Mouse (Mus musculus): ENCODE results near the gene Atg4c.

The Atg4c gene

GRCm38 (mm10) chr4:99193810-99194582, at the start of gene Atg4c:
Gene Atg4c, plus strand, starts transcription at chr4:99193934.
- DNase-seq (ENCODE audit: low spot score in 2 of 2) = peak; percentile 40 to 55

- no peak for DNase-seq (ENCODE audit: low spot score in 2 of 2)
Observed at GRCm38 (mm10) chr4:99151434-99151833, 42.3 kb upstream of the Atg4c start.

- no peak for DNase-seq (ENCODE audit: low spot score in 2 of 2)
Observed at GRCm38 (mm10) chr4:99151885-99152558, 41.7 kb upstream of the Atg4c start.

DNA sequence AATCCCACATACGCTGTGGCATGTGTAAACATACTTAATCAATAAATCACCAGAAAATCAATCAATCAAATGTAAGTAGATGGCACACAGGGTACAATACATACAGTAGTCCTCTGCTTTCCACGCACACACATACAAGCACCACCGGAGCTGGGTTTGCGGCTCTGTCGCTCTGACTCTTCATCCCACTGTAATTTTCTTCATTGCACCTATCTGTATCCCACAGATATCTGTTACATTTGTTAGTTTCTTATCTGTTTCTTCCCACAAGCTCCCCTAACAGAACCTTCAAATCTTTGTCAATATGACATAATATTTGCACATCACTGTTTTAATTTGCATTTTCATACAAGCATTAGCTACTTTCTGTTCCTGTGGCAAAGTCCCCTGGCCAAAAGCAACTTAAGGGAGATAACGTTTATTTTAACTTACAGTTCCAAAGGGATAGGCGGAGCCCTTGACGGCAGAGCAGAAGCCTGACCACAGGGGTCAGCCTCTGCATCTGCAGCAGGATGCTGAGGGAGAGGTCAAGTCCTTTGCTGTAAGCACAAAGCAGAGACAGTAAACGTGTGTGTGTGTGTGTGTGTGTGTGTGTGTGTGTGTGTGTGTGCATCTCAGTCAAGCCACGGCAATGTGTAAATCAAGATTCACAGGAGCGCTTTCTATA, 37.0 kb upstream of the Atg4c start:
- no peak for DNase-seq (ENCODE audit: low spot score in 2 of 2)

DNA sequence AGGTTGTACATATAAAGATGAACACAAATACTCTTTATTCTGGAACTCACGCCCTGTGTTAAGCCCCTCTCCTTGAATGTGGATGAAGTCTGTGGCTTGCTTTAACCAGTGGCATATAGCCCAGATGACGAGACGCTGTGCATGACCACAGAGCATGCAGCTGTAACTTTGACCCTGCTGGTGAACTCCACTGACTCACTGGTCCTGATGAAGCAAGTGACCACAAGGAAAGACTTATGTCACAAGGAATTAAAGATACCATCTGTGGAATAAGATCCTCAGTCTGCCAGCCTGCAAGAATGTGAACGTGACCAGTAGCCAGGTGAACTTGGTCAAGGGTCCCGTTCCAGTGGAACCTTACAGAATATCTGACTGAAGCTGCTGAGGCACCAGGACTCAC, 35.2 kb upstream of the Atg4c start:
- no peak for DNase-seq (ENCODE audit: low spot score in 2 of 2)

- DNase-seq (ENCODE audit: low spot score in 2 of 2) = no peak
Observed at GRCm38 (mm10) chr4:99160414-99160813, 33.3 kb upstream of the Atg4c start.

- no peak for DNase-seq (ENCODE audit: low spot score in 2 of 2)
Observed at GRCm38 (mm10) chr4:99160899-99161298, 32.8 kb upstream of the Atg4c start.

GRCm38 (mm10) chr4:99161457-99161971, 32.2 kb upstream of the Atg4c start:
- no peak for DNase-seq (ENCODE audit: low spot score in 2 of 2)

- DNase-seq (ENCODE audit: low spot score in 2 of 2) = no peak
Observed at GRCm38 (mm10) chr4:99163001-99163400, 30.7 kb upstream of the Atg4c start.

- DNase-seq (ENCODE audit: low spot score in 2 of 2) = no peak
Observed at GRCm38 (mm10) chr4:99163547-99163946, 30.2 kb upstream of the Atg4c start.

DNA sequence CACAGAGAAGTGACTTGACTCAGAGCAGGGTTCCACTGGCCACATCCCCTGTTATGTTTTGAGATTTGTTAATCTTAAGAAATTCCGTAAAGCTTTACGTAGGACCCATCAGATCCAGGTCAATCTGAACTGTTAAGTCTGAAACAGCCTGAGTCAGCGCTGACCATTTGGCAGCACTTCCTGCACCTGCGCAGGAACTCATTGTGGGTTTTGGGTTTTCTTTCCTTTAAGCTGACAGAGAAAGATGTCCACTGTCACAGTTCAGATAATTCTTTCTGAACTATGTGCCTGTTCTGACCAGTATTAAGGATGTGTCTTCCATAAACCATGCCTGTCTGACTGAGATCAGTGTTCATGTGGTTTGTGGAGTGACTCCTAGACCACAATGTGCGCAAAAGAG, 24.9 kb upstream of the Atg4c start:
- no peak for DNase-seq (ENCODE audit: low spot score in 2 of 2)

DNA sequence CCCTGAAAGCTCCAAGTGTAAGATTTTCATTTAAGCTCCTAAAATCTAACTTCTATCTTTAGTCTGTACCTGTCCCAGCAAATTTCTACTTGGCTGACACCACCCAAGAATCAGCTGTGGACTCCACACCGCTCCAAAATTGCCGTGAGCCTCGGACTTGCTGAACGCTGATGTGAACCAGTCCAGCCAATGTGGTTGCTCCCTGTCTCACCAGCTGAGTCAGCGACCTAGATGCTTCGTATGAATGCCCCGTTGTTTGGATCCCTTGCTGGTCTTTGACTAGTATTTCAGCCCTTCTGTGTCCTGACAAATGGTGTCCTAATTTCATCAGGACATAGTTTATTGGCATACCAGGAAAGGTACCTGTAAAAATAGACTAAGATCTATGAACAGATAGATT, 19.5 kb upstream of the Atg4c start:
- no peak for DNase-seq (ENCODE audit: low spot score in 2 of 2)

DNA sequence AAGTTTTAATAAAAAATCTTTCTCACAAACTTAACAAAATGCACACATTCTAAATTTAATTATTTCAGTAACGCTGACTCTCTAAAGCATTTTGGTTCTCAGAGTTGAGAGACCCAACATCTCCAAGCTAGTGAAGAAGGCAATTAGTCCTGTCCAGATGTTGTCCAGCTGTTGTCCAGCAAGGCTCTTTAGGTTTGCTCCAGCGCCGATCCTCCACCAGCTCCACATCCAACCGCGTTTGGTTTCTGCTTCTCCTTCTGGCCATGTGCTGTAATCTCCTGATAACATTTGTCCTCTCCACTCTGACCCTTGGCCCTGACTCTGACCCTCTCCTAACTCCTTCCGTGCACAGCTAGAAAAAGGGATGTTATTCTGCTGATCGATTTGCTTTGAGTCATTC, 16.9 kb upstream of the Atg4c start:
- DNase-seq (ENCODE audit: low spot score in 2 of 2) = no peak

DNA sequence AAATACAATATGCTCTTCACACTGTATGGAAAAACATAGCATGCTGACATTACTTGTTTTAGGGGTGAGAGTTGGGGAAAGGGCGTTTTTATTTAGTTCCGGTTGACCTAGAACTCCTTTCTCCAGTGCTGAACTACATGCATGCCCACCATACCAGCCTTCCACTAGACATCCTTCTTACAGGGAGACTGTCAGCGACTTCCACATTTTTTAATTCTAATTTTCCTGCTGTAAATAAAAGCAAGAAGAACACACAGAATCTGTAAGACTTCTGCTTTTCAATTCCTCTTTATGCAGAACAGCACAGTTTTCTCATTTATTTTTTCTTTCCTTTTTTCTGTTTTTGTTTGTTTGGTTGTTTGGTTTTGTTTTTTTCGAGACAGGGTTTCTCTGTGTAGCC, 16.5 kb upstream of the Atg4c start:
- no peak for DNase-seq (ENCODE audit: low spot score in 2 of 2)

DNA sequence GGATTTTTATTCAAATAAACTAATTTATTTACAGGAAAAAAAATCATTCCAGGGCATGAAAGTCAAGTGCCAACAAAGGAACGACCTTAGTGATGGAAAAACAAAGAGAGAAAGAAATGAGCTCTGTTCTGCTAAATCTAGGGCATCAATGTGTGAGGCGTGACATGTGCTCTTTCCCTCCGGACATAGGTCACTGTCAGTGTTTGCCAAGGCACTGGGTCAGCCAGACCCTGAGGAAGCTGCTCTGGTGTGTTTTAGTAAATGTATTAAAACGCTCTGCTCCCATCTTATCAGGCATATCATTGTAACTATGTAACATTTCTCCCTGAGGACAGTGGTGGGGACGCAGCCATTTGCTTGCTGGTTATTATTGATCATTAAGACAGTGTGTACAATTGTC, 14.9 kb upstream of the Atg4c start:
- no peak for DNase-seq (ENCODE audit: low spot score in 2 of 2)

GRCm38 (mm10) chr4:99179446-99180120, 14.2 kb upstream of the Atg4c start:
- no peak for DNase-seq (ENCODE audit: low spot score in 2 of 2)

GRCm38 (mm10) chr4:99180921-99181320, 12.8 kb upstream of the Atg4c start:
- DNase-seq (ENCODE audit: low spot score in 2 of 2) = no peak

DNA sequence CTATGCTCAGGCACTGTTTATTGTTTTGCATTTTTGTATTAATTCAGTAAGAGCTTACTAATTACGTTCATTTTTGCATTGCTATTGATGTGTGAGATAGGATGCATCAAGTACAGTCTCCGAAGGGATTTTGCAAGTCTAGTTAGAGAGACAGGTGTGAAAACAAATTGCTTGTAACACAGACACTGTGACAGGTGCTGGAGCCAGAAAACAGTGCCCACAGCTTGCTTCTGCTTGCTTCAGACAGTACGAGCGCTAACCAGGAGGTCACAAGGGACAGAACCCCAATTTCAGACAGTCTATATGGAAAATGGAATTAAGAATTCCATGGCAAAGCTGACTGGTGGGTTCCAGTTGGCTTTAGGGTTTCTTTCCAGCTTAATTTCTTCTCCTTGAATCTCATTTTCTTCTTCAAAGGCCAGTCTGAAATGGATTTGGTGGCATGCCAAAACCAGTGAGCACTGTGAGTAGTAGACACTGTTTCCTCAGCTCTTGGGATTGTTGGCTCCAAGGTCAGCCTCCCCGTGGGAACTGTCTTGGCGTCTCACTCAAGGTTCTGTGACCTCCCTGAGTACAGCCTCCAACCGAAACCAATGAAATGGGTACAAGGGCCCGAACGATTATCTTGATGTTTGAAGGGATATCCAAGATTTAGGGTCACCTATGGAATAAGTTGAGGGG, 11.9 kb upstream of the Atg4c start:
- DNase-seq (ENCODE audit: low spot score in 2 of 2) = no peak

- no peak for DNase-seq (ENCODE audit: low spot score in 2 of 2)
Observed at GRCm38 (mm10) chr4:99182660-99183431, 10.9 kb upstream of the Atg4c start.

- no peak for DNase-seq (ENCODE audit: low spot score in 2 of 2)
Observed at GRCm38 (mm10) chr4:99184678-99185077, 9.1 kb upstream of the Atg4c start.

DNA sequence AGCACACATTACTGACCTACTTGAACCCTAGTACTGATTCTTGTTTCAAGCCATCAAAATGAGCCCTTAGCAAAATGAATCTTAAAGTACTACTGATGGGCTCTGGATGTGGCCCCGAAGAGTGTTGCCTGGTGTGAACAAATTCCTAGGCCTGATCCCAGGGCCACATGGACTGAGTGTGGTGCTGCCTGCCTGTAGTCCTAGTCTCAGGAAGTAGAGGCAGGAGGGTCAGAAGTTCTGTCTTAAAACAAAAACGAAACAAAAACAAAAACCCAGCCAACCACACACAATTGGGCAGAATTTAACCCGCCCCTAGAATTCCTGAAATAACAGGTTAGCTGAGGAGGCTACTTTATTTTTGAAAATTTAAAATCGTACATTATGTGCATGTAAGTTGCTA, 8.4 kb upstream of the Atg4c start:
- no peak for DNase-seq (ENCODE audit: low spot score in 2 of 2)

Data from spleen, postnatal 14 days (tissue).